Mouse (Mus musculus): Measurements from ENCODE around the gene Cabp1. TPM values are rescaled to one million over a fixed set of nuclear protein-coding genes. Genes with fewer than 3 reads are reported as not detected.

The Cabp1 gene
- polyA plus RNA-seq, 1 experiment from 2014 or later = 13.0 TPM

- Histone ChIP-seq H3K27me3 (peaks cover 16% of the 10 kb centered on the region), H3K36me3 (no peaks in the 10 kb centered on the region), H3K4me1 (replicated peaks) (peaks cover 67% of the 10 kb centered on the region), H3K4me2 (peak overlapping the region; percentile 45), H3K4me3 (peak overlapping the region; percentile 30), H3K9me3 (no peaks in the 10 kb centered on the region), H3K9ac (peak overlapping the region; percentile 55), H3K27ac (peak overlapping the region; percentile 52)
- 20% methylated on average over 15 of the region's 15 CpGs for WGBS
- no peak for ATAC-seq (ENCODE audit: low FRiP score)
These were observed 9.5 kb downstream of the Cabp1 start for GRCm38 (mm10) chr5:115184726-115185125.

GRCm38 (mm10) chr5:115183482-115183881 lies 10.7 kb downstream of the Cabp1 start:
- Histone ChIP-seq H3K9ac (no peak overlapping the region), H3K9me3 (no peaks in the 10 kb centered on the region), H3K4me3 (no peak overlapping the region), H3K4me1 (replicated peaks) (peaks cover 66% of the 10 kb centered on the region), H3K27ac (no peak overlapping the region), H3K4me2 (no peak overlapping the region), H3K27me3 (peaks cover 10% of the 10 kb centered on the region), H3K36me3 (no peaks in the 10 kb centered on the region)
- ATAC-seq (ENCODE audit: low FRiP score) = no peak
- 93% methylated on average over 10 of the region's 10 CpGs for WGBS

- H3K4me3 ChIP-seq = no peak overlapping the region
- no peak for ATAC-seq (ENCODE audit: low FRiP score)
- peaks cover 12% of the 10 kb centered on the region for H3K27me3 ChIP-seq
- peak overlapping the region; percentile 12; the same call in 1 of the 2 replicates for H3K27ac ChIP-seq
- H3K9me3 ChIP-seq = no peaks in the 10 kb centered on the region
- H3K36me3 ChIP-seq = no peaks in the 10 kb centered on the region
- no peak overlapping the region for H3K4me2 ChIP-seq
- H3K4me1 ChIP-seq (replicated peaks) = peaks cover 66% of the 10 kb centered on the region
- WGBS = 79% methylated on average over 8 of the region's 8 CpGs
- H3K9ac ChIP-seq = no peak overlapping the region
These were observed 11.3 kb downstream of the Cabp1 start for GRCm38 (mm10) chr5:115182925-115183324.

GRCm38 (mm10) chr5:115181248-115181940 lies 12.8 kb downstream of the Cabp1 start:
- no peak overlapping the region for H3K27ac ChIP-seq
- peaks cover 12% of the 10 kb centered on the region for H3K27me3 ChIP-seq
- no peaks in the 10 kb centered on the region for H3K36me3 ChIP-seq
- H3K9me3 ChIP-seq = no peaks in the 10 kb centered on the region
- H3K9ac ChIP-seq = no peak overlapping the region
- no peak for ATAC-seq (ENCODE audit: low FRiP score)
- peaks cover 57% of the 10 kb centered on the region for H3K4me1 ChIP-seq (replicated peaks)
- no peak overlapping the region for H3K4me2 ChIP-seq
- H3K4me3 ChIP-seq = no peak overlapping the region
- 83% methylated on average over 13 of the region's 13 CpGs for WGBS

- Histone ChIP-seq H3K27ac (no peak overlapping the region), H3K4me1 (replicated peaks) (peaks cover 40% of the 10 kb centered on the region), H3K9me3 (no peaks in the 10 kb centered on the region), H3K36me3 (no peaks in the 10 kb centered on the region), H3K9ac (no peak overlapping the region), H3K4me3 (no peak overlapping the region), H3K4me2 (no peak overlapping the region), H3K27me3 (peaks cover 12% of the 10 kb centered on the region)
- WGBS = 93% methylated on average over 11 of the region's 11 CpGs
- ATAC-seq (ENCODE audit: low FRiP score) = no peak
These were observed 14.6 kb downstream of the Cabp1 start for GRCm38 (mm10) chr5:115179596-115179995.

GRCm38 (mm10) chr5:115177866-115178265 lies 16.3 kb downstream of the Cabp1 start:
- 82% methylated on average over 6 of the region's 6 CpGs for WGBS
- H3K36me3 ChIP-seq = 0 out of 2 replicates have a peak, but pooled peaks cover 2% of the 10 kb centered on the region
- H3K4me2 ChIP-seq = no peak overlapping the region
- H3K27ac ChIP-seq = no peak overlapping the region
- no peak overlapping the region for H3K4me3 ChIP-seq
- H3K4me1 ChIP-seq (replicated peaks) = peaks cover 23% of the 10 kb centered on the region
- H3K27me3 ChIP-seq = peaks cover 9% of the 10 kb centered on the region; the same call in 1 of the 2 replicates
- ATAC-seq (ENCODE audit: low FRiP score) = no peak
- H3K9ac ChIP-seq = no peak overlapping the region
- no peaks in the 10 kb centered on the region for H3K9me3 ChIP-seq

- Histone ChIP-seq H3K4me2 (no peak overlapping the region), H3K27ac (no peak overlapping the region), H3K9ac (no peak overlapping the region), H3K27me3 (peaks cover 5% of the 10 kb centered on the region; the same call in 1 of the 2 replicates), H3K36me3 (peaks cover 17% of the 10 kb centered on the region; the same call in 1 of the 2 replicates), H3K9me3 (no peaks in the 10 kb centered on the region), H3K4me1 (replicated peaks) (0 out of 2 replicates have a peak, but pooled peaks cover 5% of the 10 kb centered on the region), H3K4me3 (no peak overlapping the region)
- WGBS = 94% methylated on average over 1 of the region's 1 CpGs
- no peak for ATAC-seq (ENCODE audit: low FRiP score)
These were observed 19.6 kb downstream of the Cabp1 start for GRCm38 (mm10) chr5:115174554-115174953.

- H3K4me2 ChIP-seq = no peak overlapping the region
- H3K9me3 ChIP-seq = no peaks in the 10 kb centered on the region
- no peaks in the 10 kb centered on the region; the same call in 1 of the 2 replicates for H3K27me3 ChIP-seq
- H3K4me3 ChIP-seq = no peak overlapping the region
- no peak overlapping the region for H3K9ac ChIP-seq
- no peak for ATAC-seq (ENCODE audit: low FRiP score)
- peaks cover 12% of the 10 kb centered on the region for H3K4me1 ChIP-seq (replicated peaks)
- peaks cover 17% of the 10 kb centered on the region; the same call in 1 of the 2 replicates for H3K36me3 ChIP-seq
- 87% methylated on average over 8 of the region's 8 CpGs for WGBS
- H3K27ac ChIP-seq = no peak overlapping the region
These were observed 24.0 kb downstream of the Cabp1 start for GRCm38 (mm10) chr5:115170150-115170549.

- Histone ChIP-seq H3K9ac (peak overlapping the region; percentile 26), H3K4me1 (replicated peaks) (peaks cover 12% of the 10 kb centered on the region), H3K9me3 (no peaks in the 10 kb centered on the region), H3K4me3 (no peak overlapping the region), H3K27ac (no peak overlapping the region), H3K36me3 (peaks cover 17% of the 10 kb centered on the region; the same call in 1 of the 2 replicates), H3K27me3 (no peaks in the 10 kb centered on the region), H3K4me2 (no peak overlapping the region)
- WGBS = 58% methylated on average over 26 of the region's 27 CpGs
- ATAC-seq (ENCODE audit: low FRiP score) = no peak
These were observed 25.4 kb downstream of the Cabp1 start for GRCm38 (mm10) chr5:115168641-115169415.

- no peak overlapping the region for H3K4me2 ChIP-seq
- 75% methylated on average over 6 of the region's 6 CpGs for whole genome bisulfite sequencing
- no peak overlapping the region for H3K9ac ChIP-seq
- H3K4me1 ChIP-seq (replicated peaks) = peaks cover 12% of the 10 kb centered on the region
- peaks cover 10% of the 10 kb centered on the region; the same call in 1 of the 2 replicates for H3K36me3 ChIP-seq
- no peaks in the 10 kb centered on the region for H3K27me3 ChIP-seq
- no peaks in the 10 kb centered on the region for H3K9me3 ChIP-seq
- no peak for ATAC-seq (ENCODE audit: low FRiP score)
- H3K27ac ChIP-seq = no peak overlapping the region
- H3K4me3 ChIP-seq = no peak overlapping the region
These were observed 26.8 kb downstream of the Cabp1 start for GRCm38 (mm10) chr5:115167396-115167795.

- Histone ChIP-seq H3K4me2 (no peak overlapping the region), H3K9me3 (no peaks in the 10 kb centered on the region), H3K4me3 (no peak overlapping the region), H3K27me3 (no peaks in the 10 kb centered on the region), H3K27ac (0 out of 2 replicates have a peak overlapping the region, but pooled peaks have one; percentile 35), H3K4me1 (replicated peaks) (peaks cover 12% of the 10 kb centered on the region), H3K9ac (no peak overlapping the region; the same call in 1 of the 2 replicates), H3K36me3 (0 out of 2 replicates have a peak, but pooled peaks cover 4% of the 10 kb centered on the region)
- WGBS = 82% methylated on average over 7 of the region's 7 CpGs
- no peak for ATAC-seq (ENCODE audit: low FRiP score)
These were observed 27.4 kb downstream of the Cabp1 start for GRCm38 (mm10) chr5:115166815-115167194.
